Comparison of ENCODE assay signal across 8 mouse cellular contexts in the genomic region with DNA sequence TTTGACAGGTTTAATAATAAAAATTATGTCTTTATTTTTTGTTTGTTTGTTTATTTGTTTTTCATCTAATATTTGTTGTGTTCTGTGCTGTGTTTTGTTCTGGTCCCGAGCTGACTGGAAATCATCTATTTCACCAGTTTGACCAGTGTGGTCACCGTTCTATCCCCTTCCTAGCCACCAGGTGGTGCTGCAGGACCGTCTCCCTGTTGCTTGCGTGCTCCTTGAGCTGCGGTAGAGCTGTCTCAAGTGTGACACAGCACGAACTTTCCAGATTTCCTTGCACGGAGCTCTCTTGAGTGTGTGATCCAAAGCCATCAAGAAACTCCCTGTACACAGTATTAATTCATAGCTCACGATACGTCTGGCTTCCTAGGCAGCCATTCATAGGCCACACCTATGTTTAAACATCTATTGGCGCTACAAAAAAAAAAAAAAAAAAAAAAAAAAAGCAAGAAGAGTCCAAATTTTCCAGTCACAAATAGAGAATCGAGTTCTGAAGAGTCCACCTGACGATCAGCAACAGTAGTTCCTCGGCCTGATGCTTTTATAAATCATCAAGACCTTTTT. TPM values are rescaled to one million over a fixed set of nuclear protein-coding genes. Genes with fewer than 3 reads are reported as not detected.
A peak's percentile ranks its signal among the peaks of the same experiment; 100 is the strongest.
DNase-seq lines count a peak whose midpoint lies in the region; ATAC-seq and TF ChIP-seq lines count a peak whose summit lies in the region.

No protein-coding gene starts in this region.

- H3K9ac ChIP-seq in forebrain, embryonic 13.5 days, result no peak overlapping the region
- no peak overlapping the region for H3K9ac ChIP-seq in neural tube, embryonic 15.5 days (replicated peaks)

- no peaks in the 10 kb centered on the region for H3K9me3 ChIP-seq in E14TG2a.4 (ENCODE audit: low read length)
- no peaks in the 10 kb centered on the region for H3K9me3 ChIP-seq in forebrain, embryonic 13.5 days (replicated peaks)
- no peaks in the 10 kb centered on the region for H3K9me3 ChIP-seq in neural tube, embryonic 15.5 days (replicated peaks)

- no peak for TF ChIP-seq POLR2A in lung, adult 2 months (IDR thresholded peaks at IDR 0.05; ENCODE audit: borderline replicate concordance, extremely low read depth, low read depth, low read length)
- TF ChIP-seq POLR2A in testis, adult 2 months (IDR thresholded peaks at IDR 0.05; ENCODE audit: control insufficient read depth, low read depth, low read length), result no peak

- intact Hi-C loops in heart, postnatal 10 days (cut with DNase I), result loop anchor here (1.0 to 10.0 kb wide), 5 partner anchors 113 to 1497 kb away; partner anchors contain the start of genes 6030458C11Rik, Dnajc21 and Drosha

- no peak overlapping the region for H3K4me3 ChIP-seq in E14TG2a.4 (replicated peaks; ENCODE audit: low read length)
- no peak overlapping the region for H3K4me3 ChIP-seq in forebrain, embryonic 13.5 days
- no peak overlapping the region for H3K4me3 ChIP-seq in lung, adult 2 months (replicated peaks; ENCODE audit: extremely low read depth, low read depth, low read length)
- no peak overlapping the region for H3K4me3 ChIP-seq in neural tube, embryonic 15.5 days (replicated peaks)
- H3K4me3 ChIP-seq in testis, adult 2 months (ENCODE audit: control insufficient read depth, low read depth, low read length), result no peak overlapping the region

- no peak overlapping the region for H3K27ac ChIP-seq in forebrain, embryonic 13.5 days
- H3K27ac ChIP-seq in neural tube, embryonic 15.5 days (replicated peaks), result no peak overlapping the region
- no peak overlapping the region for H3K27ac ChIP-seq in testis, adult 2 months (ENCODE audit: control insufficient read depth, insufficient read depth, low read depth, low read length)

- H3K4me2 ChIP-seq in forebrain, embryonic 13.5 days, result no peak overlapping the region
- H3K4me2 ChIP-seq in neural tube, embryonic 15.5 days, result no peak overlapping the region

- H3K4me1 ChIP-seq in E14TG2a.4 (replicated peaks; ENCODE audit: low read depth, low read length), result peaks cover 18% of the 10 kb centered on the region
- H3K4me1 ChIP-seq in forebrain, embryonic 13.5 days, result no peaks in the 10 kb centered on the region
- no peaks in the 10 kb centered on the region for H3K4me1 ChIP-seq in lung, adult 2 months (ENCODE audit: control insufficient read depth, insufficient read depth, low read length)
- H3K4me1 ChIP-seq in neural tube, embryonic 15.5 days, result no peaks in the 10 kb centered on the region
- no peaks in the 10 kb centered on the region; the same call in 1 of the 2 replicates for H3K4me1 ChIP-seq in testis, adult 2 months (ENCODE audit: control insufficient read depth, insufficient read depth, low read length)

- ATAC-seq in forebrain, embryonic 13.5 days, result peak; percentile 80
- ATAC-seq in neural tube, embryonic 15.5 days (ENCODE audit: low FRiP score), result peak; percentile 80

- whole genome bisulfite sequencing in forebrain, embryonic 13.5 days, result 22% methylated on average over 13 of the region's 13 CpGs
- 12% methylated on average over 13 of the region's 13 CpGs for WGBS in lung, adult 2 months
- WGBS in neural tube, embryonic 15.5 days, result 27% methylated on average over 13 of the region's 13 CpGs

- H3K27me3 ChIP-seq in E14TG2a.4 (ENCODE audit: insufficient read depth, low read length), result no peaks in the 10 kb centered on the region; the same call in 1 of the 2 replicates
- H3K27me3 ChIP-seq in forebrain, embryonic 13.5 days, result no peaks in the 10 kb centered on the region
- no peaks in the 10 kb centered on the region for H3K27me3 ChIP-seq in neural tube, embryonic 15.5 days (replicated peaks)
- H3K27me3 ChIP-seq in testis, adult 2 months (ENCODE audit: control insufficient read depth, insufficient read depth, low read length), result no peaks in the 10 kb centered on the region

- peaks cover 22% of the 10 kb centered on the region for H3K36me3 ChIP-seq in E14TG2a.4 (ENCODE audit: insufficient read depth, low read length)
- no peaks in the 10 kb centered on the region for H3K36me3 ChIP-seq in forebrain, embryonic 13.5 days (ENCODE audit: poor library complexity, severe bottlenecking)
- H3K36me3 ChIP-seq in neural tube, embryonic 15.5 days, result no peaks in the 10 kb centered on the region
- H3K36me3 ChIP-seq in testis, adult 2 months (ENCODE audit: control insufficient read depth, insufficient read depth, low read length), result no peaks in the 10 kb centered on the region

- peak; percentile 94 for TF ChIP-seq CTCF in E14TG2a.4 (conservative IDR thresholded peaks at IDR 0.05; ENCODE audit: low read length)
- peak; percentile 100 for TF ChIP-seq CTCF in lung, adult 2 months (IDR thresholded peaks at IDR 0.05; ENCODE audit: insufficient read depth, low read length)
- peak; percentile 96; the same call in 1 of the 2 replicates for TF ChIP-seq CTCF in testis, adult 2 months (IDR thresholded peaks at IDR 0.05; ENCODE audit: control insufficient read depth, insufficient read depth, insufficient replicate concordance, low read depth, low read length)

- DNase-seq in c-Kit-positive CD71-positive TER-119-negative erythroid progenitor cells, embryonic 14.5 days (ENCODE audit: low read depth), result peak; percentile 57
- DNase-seq in heart, postnatal 10 days, result peak; percentile 87 to 90
- peak; percentile 87 to 88 for DNase-seq in kidney, postnatal 4 days
- peak; percentile 83 for DNase-seq in lung, adult 2 months

RNA-seq across cellular contexts. Expression of gene Sub1, which starts 24.8 kb away (rescaled TPM):
- 555 and 645 TPM in 2 replicates for polyA plus RNA-seq in forebrain, embryonic 13.5 days (2015; fragmentation: Nextera tagmentation; extraction: Ambion mirVana)
- 100 to 1,000 TPM; 142 to 149 TPM for total RNA-seq in heart, postnatal 10 days (2021)
- polyA plus RNA-seq in lung, adult 2 months (2012; rRNA removed), result 1.4 and 5.2 TPM in 2 replicates
- polyA plus RNA-seq in neural tube, embryonic 15.5 days (2015; fragmentation: Nextera tagmentation; extraction: Ambion mirVana), result 575 TPM in 2 replicates
- 21.7 and 26.3 TPM in 2 replicates for polyA plus RNA-seq in testis, adult 2 months (2012; rRNA removed)

Comparison
In these comparisons a context has a peak if more than half of its experiments do, and no peak if none do; other contexts are left out.
1. RNA of gene Sub1, which starts 24.8 kb away (polyA plus RNA-seq): 555 to 645 TPM in forebrain, embryonic 13.5 days and 575 TPM in neural tube, embryonic 15.5 days; 21.7 to 26.3 TPM in testis, adult 2 months and 1.4 to 5.2 TPM in lung, adult 2 months; every median in the first group is over 10 times any median in the second.
2. Peak in every context shown above with its lines, with median percentiles within 50 percentile points of each other: CTCF ChIP-seq and DNase-seq.